Mouse (Mus musculus) right cerebral cortex, postnatal 25 days (tissue): ENCODE measurements around the gene 9930104L06Rik.

Experiments
- DNase-seq: peaks from one replicate; pipeline ENCODE4 v3.0.0; 2022

Gene 9930104L06Rik

DNA sequence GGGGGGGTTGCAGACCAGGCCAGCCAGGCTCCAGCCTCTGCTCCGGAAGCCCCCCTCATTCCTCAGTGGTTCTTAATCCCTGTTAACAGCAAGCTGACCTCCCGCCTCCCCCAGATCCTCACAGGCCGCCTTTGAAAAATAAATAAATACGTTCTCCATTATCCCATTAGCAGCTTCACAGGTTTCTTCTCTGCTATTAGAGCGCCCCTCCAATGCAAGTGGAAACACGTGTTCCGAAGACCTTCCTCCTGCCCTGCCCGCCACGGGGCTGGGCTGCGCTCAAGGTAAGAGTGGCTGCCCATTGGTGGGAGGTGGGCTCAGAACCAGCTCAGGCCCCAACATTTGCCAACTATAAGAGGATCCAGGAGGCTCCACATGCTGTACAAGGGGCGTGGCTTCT is 25.7 kb downstream of the 9930104L06Rik start:
- DNase-seq, result no peak

DNA sequence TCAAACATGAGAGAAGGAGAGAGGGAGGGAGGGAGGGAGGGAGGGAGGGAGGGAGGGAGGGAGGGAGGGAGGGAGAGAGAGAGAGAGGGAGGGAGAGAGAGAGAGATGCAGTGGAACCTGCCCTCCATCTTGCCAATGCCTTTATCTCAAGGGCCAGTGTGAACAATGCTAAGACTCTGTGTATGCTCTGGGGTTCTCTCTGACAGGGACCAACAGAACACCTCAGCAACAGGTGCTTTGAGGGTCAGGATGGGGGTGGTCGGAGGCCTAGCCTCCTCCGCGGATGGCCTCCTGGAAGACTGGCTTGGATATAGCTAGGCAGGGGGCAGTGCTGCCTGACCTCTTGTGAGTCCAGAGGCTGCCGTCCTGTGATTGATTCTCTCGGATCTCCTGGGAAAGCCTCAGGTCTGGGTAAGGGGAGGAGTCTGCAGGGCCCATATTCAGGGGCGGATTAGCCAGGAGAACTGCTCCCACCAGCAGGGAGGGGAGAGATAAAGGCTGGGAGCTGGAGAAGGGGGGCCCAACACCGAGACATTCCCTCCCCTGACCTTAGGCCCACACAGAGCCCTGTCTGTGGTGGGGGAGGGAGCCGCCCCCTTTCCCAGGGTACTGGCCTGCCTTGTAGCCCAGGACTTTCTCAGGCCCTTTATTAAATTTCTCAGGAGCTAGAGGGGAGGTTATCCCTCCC is 28.2 kb downstream of the 9930104L06Rik start:
- no peak for DNase-seq

- no peak for DNase-seq
Observed at GRCm38 (mm10) chr4:124968711-124969110, 31.9 kb downstream of the 9930104L06Rik start.

- no peak for DNase-seq
Observed at GRCm38 (mm10) chr4:124969219-124969848, 32.5 kb downstream of the 9930104L06Rik start.

DNA sequence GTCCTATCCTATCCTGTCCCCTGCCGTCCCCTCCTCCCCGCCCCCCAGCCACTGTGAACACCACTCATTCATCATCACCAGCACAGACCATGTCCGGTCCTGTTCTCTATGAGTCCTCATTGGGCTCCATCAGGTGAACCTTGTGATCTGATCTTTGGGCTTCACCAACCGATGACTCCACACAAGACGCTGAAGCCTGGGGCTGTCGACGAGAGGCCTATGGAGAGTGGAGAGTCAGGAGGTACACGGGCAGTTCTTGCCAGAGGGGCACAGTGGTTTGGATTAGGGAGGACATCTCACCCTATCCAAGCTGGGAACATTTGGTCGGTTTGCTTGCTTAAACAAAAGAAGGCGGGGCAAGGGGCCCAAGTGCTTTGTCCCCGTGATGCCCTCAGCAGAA is 33.3 kb downstream of the 9930104L06Rik start:
- DNase-seq, result no peak

DNA sequence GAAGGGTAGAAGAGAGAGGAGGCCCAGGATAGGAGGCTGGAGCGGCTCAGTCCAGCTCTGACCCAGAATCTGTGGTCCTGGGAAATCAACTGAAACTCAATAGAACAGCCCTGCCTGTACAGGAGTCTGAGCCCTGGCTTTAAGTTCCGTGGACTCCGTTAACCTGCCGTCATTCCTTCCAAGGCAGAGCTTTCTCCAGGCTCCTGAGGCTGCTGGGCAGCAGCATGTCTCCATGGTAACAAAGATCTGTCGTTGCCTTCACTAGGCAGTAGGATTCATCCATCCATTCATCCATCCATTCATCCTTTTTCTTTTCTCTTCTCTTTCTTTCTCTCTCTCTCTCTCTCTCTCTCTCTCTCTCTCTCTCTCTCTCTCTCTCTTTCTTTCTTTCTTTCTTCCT is 33.8 kb downstream of the 9930104L06Rik start:
- DNase-seq, result no peak

DNA sequence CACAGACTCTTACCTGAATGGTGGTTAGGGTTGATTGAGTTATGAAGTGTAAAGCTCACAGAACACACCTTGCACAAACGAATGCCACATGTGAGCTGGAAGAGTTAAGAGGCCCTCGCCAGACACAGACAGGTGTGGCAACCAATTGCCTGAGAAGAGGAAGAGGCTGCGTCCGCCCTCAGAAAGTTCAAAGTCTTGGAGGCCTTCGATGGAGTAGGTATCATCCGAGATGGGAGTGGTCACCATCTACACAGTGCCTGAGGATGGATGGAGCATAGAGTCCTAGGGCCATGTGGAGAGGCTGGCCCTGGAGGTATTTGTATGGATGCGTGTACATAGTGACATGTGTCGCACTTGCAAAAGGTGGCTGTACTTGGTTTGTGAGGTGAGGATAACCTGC is 34.2 kb downstream of the 9930104L06Rik start:
- no peak for DNase-seq

DNA sequence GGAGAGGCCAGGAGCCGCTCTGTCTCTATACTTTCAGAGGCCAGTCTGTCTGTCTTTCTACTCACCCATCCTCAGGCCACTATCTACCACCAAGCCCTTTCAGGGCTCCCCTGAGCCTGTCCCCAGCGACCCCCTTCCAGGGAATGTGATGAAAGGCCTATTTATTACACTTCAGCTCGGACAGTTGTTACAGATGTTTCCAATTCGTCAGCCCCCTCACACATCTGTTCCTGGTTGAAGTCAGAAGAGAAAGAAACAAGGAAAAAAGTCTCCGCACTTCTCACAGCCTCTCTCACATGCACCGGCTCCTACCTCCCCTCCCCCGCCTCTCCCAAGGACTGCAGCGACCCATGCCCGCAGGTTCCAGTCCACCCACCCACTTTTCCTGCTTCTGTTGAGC is 35.5 kb downstream of the 9930104L06Rik start:
- DNase-seq, result no peak

GRCm38 (mm10) chr4:124973296-124973695 is 36.4 kb downstream of the 9930104L06Rik start:
- DNase-seq, result no peak

- no peak for DNase-seq
Observed at GRCm38 (mm10) chr4:124978201-124978600, 41.4 kb downstream of the 9930104L06Rik start.

- no peak for DNase-seq
Observed at GRCm38 (mm10) chr4:124983893-124984526, 47.2 kb downstream of the 9930104L06Rik start.

GRCm38 (mm10) chr4:124984871-124985670 is 48.2 kb downstream of the 9930104L06Rik start:
- peak; percentile 40 for DNase-seq

GRCm38 (mm10) chr4:124985671-124986602 is 49.1 kb downstream of the 9930104L06Rik start, which contains the start of gene Rspo1:
TSS of gene Rspo1 (plus strand) at chr4:124986430.
- DNase-seq, result no peak

- no peak for DNase-seq
Observed at GRCm38 (mm10) chr4:124986739-124987710, 50.2 kb downstream of the 9930104L06Rik start.

DNA sequence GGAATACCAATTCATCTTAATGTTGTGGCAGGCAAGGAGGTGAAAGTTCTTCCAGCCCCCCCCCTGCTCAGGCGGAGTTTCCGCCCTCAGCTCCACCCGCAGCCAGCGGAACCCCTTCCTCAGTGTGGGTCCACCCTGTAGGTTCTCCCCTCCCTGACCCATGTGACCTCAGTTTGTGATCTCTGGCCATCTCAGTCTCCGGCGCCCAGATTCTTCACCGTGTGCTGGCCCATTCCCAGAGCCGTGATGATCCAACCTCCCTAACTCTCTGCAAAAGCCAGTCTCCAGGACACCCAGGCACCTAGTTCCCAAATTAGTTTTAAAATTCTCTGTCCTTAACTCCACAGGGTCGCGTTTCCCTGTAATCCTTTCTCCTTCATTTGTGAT is 50.9 kb downstream of the 9930104L06Rik start:
- DNase-seq, result no peak

- DNase-seq, result no peak
Observed at GRCm38 (mm10) chr4:124988382-124988781, 51.5 kb downstream of the 9930104L06Rik start.

- no peak for DNase-seq
Observed at GRCm38 (mm10) chr4:124989787-124990253, 53.0 kb downstream of the 9930104L06Rik start.

- DNase-seq, result no peak
Observed at GRCm38 (mm10) chr4:124990325-124990724, 53.5 kb downstream of the 9930104L06Rik start.
